13 mouse cellular contexts compared by ENCODE assay signal in genomic region chr8:95312836-95313235, GRCm38 (mm10). TPM values are rescaled to one million over a fixed set of nuclear protein-coding genes. Genes with fewer than 3 reads are reported as not detected.
DNase-seq lines count a peak whose midpoint lies in the region; ATAC-seq and TF ChIP-seq lines count a peak whose summit lies in the region.
"Had no signal": no experiment of that assay in that cellular context is flagged by ENCODE, and none has a peak within 500 bp of the region (broad histone marks: within the 10 kb centered on the region; RNA-seq: fewer than 3 reads in every experiment).

No protein-coding gene starts in this region.

- no peak for TF ChIP-seq POLR2A in ES-Bruce4 (IDR thresholded peaks at IDR 0.05; ENCODE audit: insufficient read depth, low read length)

- 62% methylated on average over 18 of the region's 18 CpGs for WGBS in liver, postnatal 0 days (ENCODE audit: insufficient replicate concordance)
- WGBS in hindbrain, embryonic 10.5 days = 71% methylated on average over 18 of the region's 18 CpGs

- no peak overlapping the region for H3K4me2 ChIP-seq in liver, postnatal 0 days (ENCODE audit: low read depth, low read length)
- H3K4me2 ChIP-seq: forebrain, embryonic 13.5 days; heart, embryonic 15.5 days; liver, embryonic 15.5 days had no signal

- H3K4me1 ChIP-seq in ES-Bruce4 (ENCODE audit: control insufficient read depth, insufficient read depth, low read length) = no peaks in the 10 kb centered on the region
- H3K4me1 ChIP-seq in liver, postnatal 0 days (ENCODE audit: insufficient read depth) = no peaks in the 10 kb centered on the region
- H3K4me1 ChIP-seq in hindbrain, embryonic 10.5 days (replicated peaks) = peaks cover 12% of the 10 kb centered on the region
- H3K4me1 ChIP-seq: liver, embryonic 15.5 days had no signal

- H3K9me3 ChIP-seq in ES-Bruce4 (replicated peaks; ENCODE audit: control insufficient read depth, insufficient read depth, low read length, poor library complexity, severe bottlenecking) = no peaks in the 10 kb centered on the region
- H3K9me3 ChIP-seq in liver, postnatal 0 days (ENCODE audit: low read length) = no peaks in the 10 kb centered on the region
- no peaks in the 10 kb centered on the region for H3K9me3 ChIP-seq in hindbrain, embryonic 10.5 days
- H3K9me3 ChIP-seq: forebrain, embryonic 13.5 days; heart, embryonic 15.5 days; liver, embryonic 15.5 days had no signal

- no peaks in the 10 kb centered on the region for H3K36me3 ChIP-seq in ES-Bruce4 (ENCODE audit: control insufficient read depth, insufficient read depth, low read length, poor library complexity, severe bottlenecking)
- no peaks in the 10 kb centered on the region for H3K36me3 ChIP-seq in liver, postnatal 0 days (replicated peaks; ENCODE audit: insufficient read depth, low read length)
- H3K36me3 ChIP-seq in hindbrain, embryonic 10.5 days = no peaks in the 10 kb centered on the region
- H3K36me3 ChIP-seq: heart, embryonic 15.5 days; liver, embryonic 15.5 days had no signal

- H3K4me3 ChIP-seq in layer of hippocampus, adult 2 months = no peak overlapping the region
- H3K4me3 ChIP-seq in ES-Bruce4 (ENCODE audit: low read depth, low read length) = no peak overlapping the region
- H3K4me3 ChIP-seq in liver, postnatal 0 days (ENCODE audit: low read depth, low read length) = no peak overlapping the region
- no peak overlapping the region for H3K4me3 ChIP-seq in hindbrain, embryonic 10.5 days
- H3K4me3 ChIP-seq: forebrain, embryonic 13.5 days; heart, embryonic 15.5 days; liver, embryonic 15.5 days had no signal

- no peak for TF ChIP-seq EP300 in ES-Bruce4 (IDR thresholded peaks at IDR 0.05; ENCODE audit: insufficient read depth, low read depth, low read length)
- no peak for TF ChIP-seq EP300 in liver, postnatal 0 days (IDR thresholded peaks at IDR 0.05; ENCODE audit: low read depth)

- ATAC-seq in liver, postnatal 0 days = no peak
- ATAC-seq: activated CD4-positive, CD25-positive, alpha-beta regulatory T cell, adult 4 months; forebrain, embryonic 13.5 days had no signal

- H3K27ac ChIP-seq in layer of hippocampus, adult 2 months = no peak overlapping the region
- no peak overlapping the region for H3K27ac ChIP-seq in ES-Bruce4 (ENCODE audit: insufficient read depth, low read length)
- no peak overlapping the region for H3K27ac ChIP-seq in liver, postnatal 0 days (ENCODE audit: low read depth)
- no peak overlapping the region for H3K27ac ChIP-seq in hindbrain, embryonic 10.5 days
- H3K27ac ChIP-seq: forebrain, embryonic 13.5 days; heart, embryonic 15.5 days; liver, embryonic 15.5 days had no signal

- H3K27me3 ChIP-seq in ES-Bruce4 (ENCODE audit: control insufficient read depth, insufficient read depth, low read length, poor library complexity, severe bottlenecking) = no peaks in the 10 kb centered on the region
- H3K27me3 ChIP-seq in liver, postnatal 0 days (ENCODE audit: insufficient read depth, low read length) = no peaks in the 10 kb centered on the region
- no peaks in the 10 kb centered on the region; the same call in 1 of the 2 replicates for H3K27me3 ChIP-seq in hindbrain, embryonic 10.5 days (ENCODE audit: insufficient read depth, poor library complexity, severe bottlenecking)
- H3K27me3 ChIP-seq: heart, embryonic 15.5 days; liver, embryonic 15.5 days had no signal

- peak; percentile 63 for TF ChIP-seq CTCF in layer of hippocampus, adult 2 months (conservative IDR thresholded peaks at IDR 0.05)
- TF ChIP-seq CTCF in ES-Bruce4 (IDR thresholded peaks at IDR 0.05; ENCODE audit: low read depth, low read length) = peak; percentile 85
- TF ChIP-seq CTCF in liver, postnatal 0 days (IDR thresholded peaks at IDR 0.05; ENCODE audit: low read depth) = peak; percentile 57

- no peak overlapping the region for H3K9ac ChIP-seq in ES-Bruce4 (ENCODE audit: low read depth, poor library complexity, severe bottlenecking)
- H3K9ac ChIP-seq in liver, postnatal 0 days (replicated peaks) = no peak overlapping the region
- H3K9ac ChIP-seq: forebrain, embryonic 13.5 days; heart, embryonic 15.5 days; liver, embryonic 15.5 days had no signal

- no peak for DNase-seq in layer of hippocampus, adult 2 months (ENCODE audit: low spot score in 2 of 2)
- DNase-seq in layer of hippocampus, adult 8-10 months (ENCODE audit: low spot score in 2 of 2) = no peak
- peak; percentile 91 for DNase-seq in ZHBTc4 (ENCODE audit: low read depth, low spot score)
- DNase-seq in liver, postnatal 0 days = peak; percentile 52
- no peak for DNase-seq in hindbrain, embryonic 10.5 days (ENCODE audit: low spot score)
- DNase-seq in right cerebral cortex, adult 18-20 months = no peak
- DNase-seq: right cerebral cortex, postnatal 4 days had no signal

RNA-seq across cellular contexts. Expression of gene Tepp, which starts 2.5 kb away (rescaled TPM):
- under 1 TPM in 1 of 2 experiments, not detected in 1; 0.67 TPM for total RNA-seq in layer of hippocampus, adult 2 months (2021)
- total RNA-seq in layer of hippocampus, adult 8-10 months (2022) = not detected
- polyA plus RNA-seq in ES-Bruce4 (2011; ENCODE audit: insufficient read depth, insufficient read length, low read depth, missing spikeins) = not detected in 2 replicates
- not detected in 2 replicates for polyA plus RNA-seq in liver, postnatal 0 days (2015; fragmentation: Nextera tagmentation; extraction: Ambion mirVana)
- not detected in 2 replicates for polyA plus RNA-seq in hindbrain, embryonic 10.5 days (2016; fragmentation: Nextera tagmentation; extraction: Ambion mirVana)
- polyA plus RNA-seq: activated CD4-positive, CD25-positive, alpha-beta regulatory T cell, adult 4 months; large intestine, adult 2 months; liver, embryonic 15.5 days had no signal

RNA-seq across cellular contexts. Expression of gene Cngb1, which starts 6.5 kb away (rescaled TPM):
- under 1 TPM; 0.84 to 0.93 TPM for total RNA-seq in layer of hippocampus, adult 2 months (2021)
- total RNA-seq in layer of hippocampus, adult 8-10 months (2022) = under 1 TPM; 0.61 to 0.93 (median 0.63) TPM
- 0.19 and 0.24 TPM in 2 replicates for polyA plus RNA-seq in ES-Bruce4 (2011; ENCODE audit: insufficient read depth, insufficient read length, low read depth, missing spikeins)
- polyA plus RNA-seq in liver, postnatal 0 days (2015; fragmentation: Nextera tagmentation; extraction: Ambion mirVana) = 0.08 and 0.29 TPM in 2 replicates
- 0.07 and 0.59 TPM in 2 replicates for polyA plus RNA-seq in hindbrain, embryonic 10.5 days (2016; fragmentation: Nextera tagmentation; extraction: Ambion mirVana)

RNA-seq across cellular contexts. Expression of gene Zfp319, which starts 18.9 kb away (rescaled TPM):
- total RNA-seq in layer of hippocampus, adult 2 months (2021) = 10 to 100 TPM; 15.0 to 16.7 TPM
- total RNA-seq in layer of hippocampus, adult 8-10 months (2022) = 10 to 100 TPM; 14.7 to 16.9 (median 15.8) TPM
- 2.8 and 2.9 TPM in 2 replicates for polyA plus RNA-seq in ES-Bruce4 (2011; ENCODE audit: insufficient read depth, insufficient read length, low read depth, missing spikeins)
- 0.94 and 0.97 TPM in 2 replicates for polyA plus RNA-seq in liver, postnatal 0 days (2015; fragmentation: Nextera tagmentation; extraction: Ambion mirVana)
- 12.4 and 16.6 TPM in 2 replicates for polyA plus RNA-seq in hindbrain, embryonic 10.5 days (2016; fragmentation: Nextera tagmentation; extraction: Ambion mirVana)

RNA-seq across cellular contexts. Expression of gene Usb1, which starts 19.2 kb away (rescaled TPM):
- total RNA-seq in layer of hippocampus, adult 2 months (2021) = 10 to 100 TPM in 1 of 2 experiments, 1 to 10 TPM in 1; 9.8 to 13.1 TPM
- total RNA-seq in layer of hippocampus, adult 8-10 months (2022) = 10 to 100 TPM in 3 of 4 experiments, 1 to 10 TPM in 1; 9.8 to 16.5 (median 12.9) TPM
- polyA plus RNA-seq in ES-Bruce4 (2011; ENCODE audit: insufficient read depth, insufficient read length, low read depth, missing spikeins) = 35.5 and 36.3 TPM in 2 replicates
- polyA plus RNA-seq in liver, postnatal 0 days (2015; fragmentation: Nextera tagmentation; extraction: Ambion mirVana) = 10.9 and 12.0 TPM in 2 replicates
- 48.5 and 48.8 TPM in 2 replicates for polyA plus RNA-seq in hindbrain, embryonic 10.5 days (2016; fragmentation: Nextera tagmentation; extraction: Ambion mirVana)

RNA-seq across cellular contexts. Expression of gene Mmp15, which starts 39.2 kb away (rescaled TPM):
- 10 to 100 TPM; 13.1 to 14.9 TPM for total RNA-seq in layer of hippocampus, adult 2 months (2021)
- 10 to 100 TPM; 13.6 to 14.9 (median 14.8) TPM for total RNA-seq in layer of hippocampus, adult 8-10 months (2022)
- polyA plus RNA-seq in ES-Bruce4 (2011; ENCODE audit: insufficient read depth, insufficient read length, low read depth, missing spikeins) = 8.0 and 11.0 TPM in 2 replicates
- polyA plus RNA-seq in liver, postnatal 0 days (2015; fragmentation: Nextera tagmentation; extraction: Ambion mirVana) = 0.66 and 0.76 TPM in 2 replicates
- 15.2 and 19.4 TPM in 2 replicates for polyA plus RNA-seq in hindbrain, embryonic 10.5 days (2016; fragmentation: Nextera tagmentation; extraction: Ambion mirVana)

Comparison
In these comparisons a context has a peak if more than half of its experiments do, and no peak if none do; other contexts are left out.
1. DNase-seq: peak in ZHBTc4 (single experiment) and liver, postnatal 0 days (single experiment); none in layer of hippocampus, adult 2 months (0 of 2), layer of hippocampus, adult 8-10 months (0 of 2), hindbrain, embryonic 10.5 days (single experiment) and right cerebral cortex, adult 18-20 months (single experiment).
2. Peak in every context shown above with its lines, with median percentiles within 50 percentile points of each other: CTCF ChIP-seq.